Mouse (Mus musculus): ENCODE data around the gene Agr2.

DNA sequence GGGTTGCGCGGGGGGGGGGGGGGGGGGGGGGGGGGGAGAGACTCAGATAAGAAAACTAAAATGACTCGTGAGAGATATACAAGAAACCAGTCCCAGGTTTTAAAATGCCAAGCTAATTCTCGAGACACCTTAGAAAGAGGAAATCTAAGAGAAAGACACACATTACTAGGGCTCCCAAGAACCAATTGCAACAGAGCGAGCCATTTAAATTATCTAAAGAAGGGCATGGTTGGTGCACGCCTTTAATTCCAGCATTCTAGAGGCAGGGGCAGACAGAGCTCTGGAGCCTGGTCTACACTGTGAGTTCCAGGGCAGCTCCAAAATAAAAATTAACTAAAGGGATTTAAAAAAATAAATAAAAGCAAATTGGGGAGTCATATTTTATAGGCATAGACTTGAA, 37.0 kb downstream of the Agr2 start:
- TF ChIP-seq EP300 (IDR thresholded peaks at IDR 0.05; ENCODE audit: low read depth) (no peak), CTCF (IDR thresholded peaks at IDR 0.05; ENCODE audit: low read depth) (no peak)
